Mouse (Mus musculus) T-helper 2 cell (primary cell): ENCODE measurements around the gene Stam2.

ENCODE experiments used
- in situ Hi-C: fragments of 300-600 bp; cut with MboI, MseI; formaldehyde crosslinking; loops from one replicate; pipeline ENCODE4 v1.15.1; 2025; ENCODE audit warnings: high pct_unique_total_duplicates

Stam2 gene

GRCm38 (mm10) chr2:52742256-52743158, at the start of gene Stam2:
Gene Stam2, minus strand, starts transcription at chr2:52742281.
- in situ Hi-C loops = no loop called here

- in situ Hi-C loops = no loop called here
Measured at GRCm38 (mm10) chr2:52785106-52785721, 43.1 kb upstream of the Stam2 start.

- in situ Hi-C loops = no loop called here
Measured at GRCm38 (mm10) chr2:52779987-52780386, 37.9 kb upstream of the Stam2 start.

GRCm38 (mm10) chr2:52779381-52779780, 37.3 kb upstream of the Stam2 start:
- in situ Hi-C loops = no loop called here

GRCm38 (mm10) chr2:52777839-52778238, 35.8 kb upstream of the Stam2 start:
- in situ Hi-C loops = no loop called here

- in situ Hi-C loops = no loop called here
Measured at GRCm38 (mm10) chr2:52774373-52774772, 32.3 kb upstream of the Stam2 start.

- in situ Hi-C loops = no loop called here
Measured at GRCm38 (mm10) chr2:52772774-52773393, 30.8 kb upstream of the Stam2 start.

- in situ Hi-C loops = no loop called here
Measured at GRCm38 (mm10) chr2:52765130-52765529, 23.0 kb upstream of the Stam2 start.

GRCm38 (mm10) chr2:52763891-52764290, 21.8 kb upstream of the Stam2 start:
- in situ Hi-C loops = no loop called here

- in situ Hi-C loops = no loop called here
Measured at GRCm38 (mm10) chr2:52763040-52763736, 21.1 kb upstream of the Stam2 start.

GRCm38 (mm10) chr2:52762529-52762928, 20.4 kb upstream of the Stam2 start:
- in situ Hi-C loops = no loop called here

GRCm38 (mm10) chr2:52758627-52759026, 16.5 kb upstream of the Stam2 start:
- in situ Hi-C loops = loop anchor here (10.0 kb wide), 1 partner anchor 336 kb away; no protein-coding TSS in a partner anchor

- in situ Hi-C loops = loop anchor here (10.0 kb wide), 1 partner anchor 338 kb away; no protein-coding TSS in a partner anchor
Measured at GRCm38 (mm10) chr2:52756691-52757090, 14.6 kb upstream of the Stam2 start.

- in situ Hi-C loops = loop anchor here (10.0 kb wide), 1 partner anchor 341 kb away; no protein-coding TSS in a partner anchor
Measured at GRCm38 (mm10) chr2:52753573-52754317, 11.7 kb upstream of the Stam2 start.

GRCm38 (mm10) chr2:52744099-52744498, 2.0 kb upstream of the Stam2 start:
- in situ Hi-C loops = no loop called here

GRCm38 (mm10) chr2:52741681-52742255, 313 bp downstream of the Stam2 start:
- in situ Hi-C loops = no loop called here

- in situ Hi-C loops = no loop called here
Measured at GRCm38 (mm10) chr2:52740596-52740995, 1.5 kb downstream of the Stam2 start.

- in situ Hi-C loops = no loop called here
Measured at GRCm38 (mm10) chr2:52734504-52734903, 7.6 kb downstream of the Stam2 start.

- in situ Hi-C loops = no loop called here
Measured at GRCm38 (mm10) chr2:52733659-52734058, 8.4 kb downstream of the Stam2 start.

- in situ Hi-C loops = no loop called here
Measured at GRCm38 (mm10) chr2:52732611-52733010, 9.5 kb downstream of the Stam2 start.

- in situ Hi-C loops = no loop called here
Measured at GRCm38 (mm10) chr2:52732001-52732400, 10.1 kb downstream of the Stam2 start.
